Mouse (Mus musculus) liver, embryonic 12.5 days (tissue): ENCODE measurements around the gene Ets1. TPM values are rescaled to one million over a fixed set of nuclear protein-coding genes. Genes with fewer than 3 reads are reported as not detected.

Source experiments
- ATAC-seq: fragments of 200-750 bp; cut with Nextera tagmentation; 2 replicates; pipeline ENCODE4 v1.8.0; 2017; ENCODE audit warnings: moderate number of reproducible peaks, mild to moderate bottlenecking, moderate library complexity
- H3K27ac ChIP-seq: fragments of 300-500 bp; sonication (generic); 2 replicates; pipeline ENCODE4 v1.5.1; 2016; ENCODE audit warnings: mild to moderate bottlenecking
- H3K27me3 ChIP-seq: fragments of 300-500 bp; sonication (generic); replicated peaks from 2 replicates; pipeline ENCODE4 v1.6.1; 2016; ENCODE audit warnings: mild to moderate bottlenecking, moderate library complexity
- H3K36me3 ChIP-seq: fragments of 300-500 bp; sonication (generic); 2 replicates; pipeline ENCODE4 v1.6.1; 2016; ENCODE audit warnings: mild to moderate bottlenecking, moderate library complexity
- H3K4me1 ChIP-seq: fragments of 300-500 bp; sonication (generic); 2 replicates; pipeline ENCODE4 v1.6.1; 2016
- H3K4me2 ChIP-seq: fragments of 300-500 bp; sonication (generic); 2 replicates; pipeline ENCODE4 v1.6.1; 2016; ENCODE audit warnings: mild to moderate bottlenecking, moderate library complexity
- H3K4me3 ChIP-seq: fragments of 300-500 bp; sonication (generic); 2 replicates; pipeline ENCODE4 v1.5.1; 2016; ENCODE audit warnings: mild to moderate bottlenecking, moderate library complexity
- H3K9ac ChIP-seq: fragments of 300-500 bp; sonication (generic); 2 replicates; pipeline ENCODE4 v1.6.1; 2016; ENCODE audit warnings: mild to moderate bottlenecking, moderate library complexity
- H3K9me3 ChIP-seq: fragments of 300-500 bp; sonication (generic); replicated peaks from 2 replicates; pipeline ENCODE4 v1.6.1; 2016; ENCODE audit warnings: mild to moderate bottlenecking, moderate library complexity
- WGBS: fragments of 180-500 bp; shearing (Covaris S2); methylation state at CpG from one replicate; pipeline ENCODE4 v1.1.7; 2016; ENCODE audit not compliant: insufficient replicate concordance; 5-methylcytosine and 5-hydroxymethylcytosine counted together
- polyA plus RNA-seq: library from polyadenylated mRNA; unstranded; fragments of >200 nt; fragmentation: Nextera tagmentation; extraction: Ambion mirVana; gene quantifications from 2 replicates; pipeline ENCODE4 v1.2.1, GENCODE M21; 2016

Gene Ets1
- polyA plus RNA-seq, 1 experiment from 2014 or later, result 24.2 TPM

DNA sequence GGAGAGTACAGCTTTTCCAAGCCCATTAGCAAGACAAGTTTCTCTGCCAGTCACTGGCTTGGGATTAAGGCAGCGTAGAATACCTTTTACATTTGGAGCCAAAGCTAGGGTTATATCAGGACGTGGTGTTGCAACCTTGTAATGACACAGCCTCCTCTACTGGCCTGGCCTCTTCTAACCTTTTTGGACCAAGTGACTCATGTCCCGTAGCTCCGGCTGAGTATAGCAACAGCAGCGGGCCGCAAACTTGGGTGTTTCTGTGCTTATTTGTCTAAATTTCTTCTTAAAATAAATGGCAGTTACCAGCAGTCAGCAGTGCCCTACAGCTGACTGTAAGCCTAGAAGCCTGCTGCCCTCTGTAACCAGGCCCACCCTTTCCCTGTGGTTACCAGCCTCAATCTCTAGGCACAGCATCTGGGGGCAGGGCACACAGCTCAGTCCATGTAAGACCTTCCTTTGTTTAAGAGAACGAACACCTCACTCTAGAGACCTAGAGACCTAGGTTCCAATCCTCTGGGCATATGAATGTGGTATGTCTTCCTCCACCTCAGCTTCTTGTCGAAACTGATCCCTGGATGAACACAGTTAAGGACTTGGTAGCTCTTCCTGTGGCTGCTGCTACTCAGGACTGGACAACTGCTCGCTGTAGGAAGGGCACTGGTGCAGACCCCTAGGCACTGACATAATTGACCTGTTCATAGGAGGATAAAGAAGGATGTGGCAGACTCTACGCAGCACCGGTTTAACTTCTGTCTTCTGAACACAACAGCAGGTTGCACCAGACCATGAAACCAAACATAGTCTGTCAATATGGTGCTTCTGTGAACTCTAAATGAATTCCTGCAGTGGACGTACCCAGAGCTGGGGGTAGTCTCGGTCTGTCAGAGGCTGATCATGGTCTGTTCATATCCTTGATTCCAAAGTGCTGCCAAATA, 94.9 kb downstream of the Ets1 start:
- no peaks in the 10 kb centered on the region for H3K9me3 ChIP-seq
- H3K9ac ChIP-seq, result no peak overlapping the region
- H3K4me1 ChIP-seq, result peaks cover 16% of the 10 kb centered on the region; the same call in 1 of the 2 replicates
- H3K27ac ChIP-seq, result no peak overlapping the region
- WGBS, result 70% methylated on average over 13 of the region's 13 CpGs
- no peak overlapping the region for H3K4me3 ChIP-seq
- no peak overlapping the region for H3K4me2 ChIP-seq
- no peaks in the 10 kb centered on the region for H3K27me3 ChIP-seq
- H3K36me3 ChIP-seq, result peaks cover 7% of the 10 kb centered on the region; the same call in 1 of the 2 replicates
- no peak for ATAC-seq

DNA sequence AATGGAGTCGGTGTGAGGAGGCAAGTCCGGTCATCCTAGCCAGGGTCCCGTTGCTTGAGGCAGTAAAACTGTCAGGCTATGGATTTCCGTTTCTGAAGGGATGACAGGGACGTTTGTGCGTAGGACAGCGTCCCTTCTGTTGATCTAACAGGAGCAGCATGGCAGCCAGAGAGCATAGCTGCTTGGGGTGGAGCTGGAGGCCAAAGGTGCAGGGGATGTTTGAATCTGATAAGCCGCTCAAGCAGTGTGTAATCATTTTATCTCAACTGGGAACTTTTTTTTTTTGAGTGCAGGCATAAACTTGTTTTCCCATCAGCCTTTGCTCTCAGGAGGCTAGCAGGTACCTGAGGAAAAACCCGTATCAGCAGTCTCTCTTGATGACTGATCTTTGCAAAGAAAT, 95.8 kb downstream of the Ets1 start:
- Histone ChIP-seq H3K4me3 (no peak overlapping the region), H3K9me3 (no peaks in the 10 kb centered on the region), H3K27me3 (no peaks in the 10 kb centered on the region), H3K9ac (no peak overlapping the region), H3K4me1 (peaks cover 16% of the 10 kb centered on the region; the same call in 1 of the 2 replicates), H3K36me3 (peaks cover 7% of the 10 kb centered on the region; the same call in 1 of the 2 replicates), H3K27ac (no peak overlapping the region), H3K4me2 (no peak overlapping the region)
- 51% methylated on average over 9 of the region's 9 CpGs for WGBS
- no peak for ATAC-seq

DNA sequence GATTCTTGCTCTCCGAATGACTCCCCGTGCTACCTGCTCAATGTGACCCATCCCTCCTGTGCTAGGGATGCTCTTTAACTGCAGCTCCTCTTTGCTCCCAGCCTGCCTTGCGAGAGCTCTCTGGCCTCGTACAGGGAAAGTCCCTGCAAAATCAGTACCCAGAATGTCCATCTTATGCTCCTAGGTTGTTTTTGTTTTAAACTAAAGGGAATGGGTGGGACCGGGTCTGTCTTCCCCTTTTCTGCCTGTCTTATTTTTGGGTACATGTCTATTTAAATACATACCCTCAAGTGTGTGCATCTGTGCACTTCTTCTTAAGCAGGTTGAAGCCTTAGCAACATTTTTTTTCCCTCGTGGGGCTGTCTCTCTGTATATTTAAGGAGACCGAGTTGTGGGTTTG, 99.0 kb downstream of the Ets1 start:
- Histone ChIP-seq H3K9ac (no peak overlapping the region), H3K4me2 (no peak overlapping the region), H3K36me3 (peaks cover 11% of the 10 kb centered on the region), H3K27me3 (no peaks in the 10 kb centered on the region), H3K4me1 (peaks cover 16% of the 10 kb centered on the region; the same call in 1 of the 2 replicates), H3K27ac (no peak overlapping the region), H3K9me3 (no peaks in the 10 kb centered on the region), H3K4me3 (no peak overlapping the region)
- WGBS, result 66% methylated on average over 7 of the region's 7 CpGs
- no peak for ATAC-seq

DNA sequence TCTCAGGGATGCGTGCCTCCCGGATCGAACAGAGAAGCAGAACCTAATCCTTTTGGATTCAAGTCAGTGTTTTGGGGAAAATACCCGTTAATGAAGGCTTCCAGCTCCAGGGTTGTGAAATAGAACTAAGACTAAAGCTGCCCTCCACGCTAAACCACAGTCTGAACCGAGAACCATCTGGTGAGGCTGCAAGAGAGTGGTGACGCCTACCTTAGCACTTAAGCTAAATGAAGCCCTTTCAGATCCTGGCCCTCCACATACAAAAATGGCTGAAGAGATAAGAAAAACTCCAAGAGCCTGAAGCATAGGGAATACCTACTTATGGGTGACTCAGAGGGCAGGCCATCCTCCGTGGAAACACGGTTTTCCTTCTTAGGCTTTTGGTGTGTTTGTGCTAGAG, 100.0 kb downstream of the Ets1 start:
- H3K4me2 ChIP-seq, result no peak overlapping the region
- peaks cover 11% of the 10 kb centered on the region; the same call in 1 of the 2 replicates for H3K4me1 ChIP-seq
- peaks cover 11% of the 10 kb centered on the region for H3K36me3 ChIP-seq
- WGBS, result 71% methylated on average over 9 of the region's 9 CpGs
- no peak overlapping the region for H3K9ac ChIP-seq
- no peak overlapping the region for H3K4me3 ChIP-seq
- H3K9me3 ChIP-seq, result no peaks in the 10 kb centered on the region
- H3K27ac ChIP-seq, result no peak overlapping the region
- H3K27me3 ChIP-seq, result no peaks in the 10 kb centered on the region
- no peak for ATAC-seq

DNA sequence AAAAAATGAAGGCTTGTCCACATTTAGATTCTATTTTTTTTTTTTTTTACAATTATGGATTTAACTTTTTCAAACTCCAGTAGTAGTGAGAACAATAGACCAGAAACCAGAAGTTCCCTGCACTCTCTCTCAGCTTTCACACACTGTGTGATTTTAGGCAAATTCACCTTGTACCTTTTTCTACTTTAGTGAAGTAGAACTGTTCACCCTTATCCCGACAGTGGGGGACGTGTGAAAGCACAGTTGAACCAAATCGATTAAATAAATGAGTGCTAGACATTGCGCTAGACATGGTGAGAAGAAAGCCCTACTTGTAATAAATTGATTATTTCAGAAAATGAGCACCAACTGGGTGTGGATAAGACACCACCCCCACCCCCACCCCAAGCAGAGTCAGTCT, 104.0 kb downstream of the Ets1 start:
- no peak overlapping the region for H3K4me3 ChIP-seq
- H3K9ac ChIP-seq, result no peak overlapping the region
- H3K4me2 ChIP-seq, result no peak overlapping the region
- H3K4me1 ChIP-seq, result no peaks in the 10 kb centered on the region
- WGBS, result 83% methylated on average over 4 of the region's 4 CpGs
- peaks cover 4% of the 10 kb centered on the region for H3K36me3 ChIP-seq
- no peaks in the 10 kb centered on the region for H3K27me3 ChIP-seq
- ATAC-seq, result no peak
- no peaks in the 10 kb centered on the region for H3K9me3 ChIP-seq
- no peak overlapping the region for H3K27ac ChIP-seq

DNA sequence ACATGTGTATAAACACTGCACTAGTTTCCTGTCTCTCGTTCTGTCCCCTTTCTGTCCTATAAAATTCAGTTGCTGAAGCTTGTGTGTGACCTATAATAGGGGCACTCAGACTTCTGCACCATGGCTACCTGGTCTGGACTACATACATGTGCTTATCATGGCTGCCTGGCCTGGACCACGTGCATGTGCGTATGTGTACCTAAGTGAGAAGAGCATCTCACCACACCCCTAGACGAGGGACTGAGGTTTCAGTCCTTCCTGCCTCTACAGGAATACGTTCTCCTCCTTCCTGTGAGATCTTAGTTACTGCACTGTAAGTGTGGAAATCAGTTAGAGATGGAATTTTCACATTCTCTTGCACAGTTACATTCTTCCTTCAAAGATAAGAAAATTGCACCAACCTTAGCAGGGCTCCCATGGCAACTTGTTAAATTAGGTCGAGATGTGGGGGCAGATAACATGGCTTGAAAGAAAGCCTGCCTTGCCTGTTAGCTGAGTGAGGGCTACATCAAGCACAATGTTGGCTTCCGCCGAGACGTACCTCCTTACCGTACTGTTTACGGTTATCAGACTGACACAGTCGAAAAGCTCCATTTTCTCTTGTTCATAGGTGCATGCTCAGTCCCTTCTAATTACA, 104.8 kb downstream of the Ets1 start:
- 62% methylated on average over 12 of the region's 12 CpGs for WGBS
- H3K9ac ChIP-seq, result no peak overlapping the region
- H3K4me3 ChIP-seq, result no peak overlapping the region
- H3K9me3 ChIP-seq, result no peaks in the 10 kb centered on the region
- no peaks in the 10 kb centered on the region for H3K4me1 ChIP-seq
- H3K27me3 ChIP-seq, result no peaks in the 10 kb centered on the region
- H3K4me2 ChIP-seq, result no peak overlapping the region
- ATAC-seq, result no peak
- H3K36me3 ChIP-seq, result peaks cover 4% of the 10 kb centered on the region
- H3K27ac ChIP-seq, result no peak overlapping the region

DNA sequence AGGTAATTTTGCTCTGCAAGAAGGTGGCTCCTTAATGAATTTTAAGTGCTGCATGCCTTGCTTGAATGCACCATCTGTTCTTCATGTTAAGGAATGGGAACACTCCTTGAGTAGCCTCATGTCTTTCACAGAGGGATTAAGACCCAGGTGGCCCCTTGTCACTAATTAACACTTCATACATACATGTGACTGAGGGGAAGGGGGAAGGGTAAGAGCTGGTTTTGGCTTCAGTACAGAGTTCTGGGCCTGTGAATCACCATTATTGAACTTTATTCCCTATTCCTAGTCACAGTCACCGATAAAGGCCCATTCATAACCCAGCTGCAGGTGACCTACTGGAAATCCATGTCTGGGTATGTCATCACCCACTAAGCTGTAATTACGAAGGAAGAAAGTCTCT, 105.7 kb downstream of the Ets1 start:
- peaks cover 4% of the 10 kb centered on the region for H3K36me3 ChIP-seq
- H3K27ac ChIP-seq, result no peak overlapping the region
- no peaks in the 10 kb centered on the region; the same call in 1 of the 2 replicates for H3K27me3 ChIP-seq
- H3K4me2 ChIP-seq, result no peak overlapping the region
- no peaks in the 10 kb centered on the region for H3K4me1 ChIP-seq
- no peaks in the 10 kb centered on the region for H3K9me3 ChIP-seq
- no peak for ATAC-seq
- WGBS, result 74% methylated on average over 2 of the region's 2 CpGs
- H3K4me3 ChIP-seq, result no peak overlapping the region
- no peak overlapping the region for H3K9ac ChIP-seq

DNA sequence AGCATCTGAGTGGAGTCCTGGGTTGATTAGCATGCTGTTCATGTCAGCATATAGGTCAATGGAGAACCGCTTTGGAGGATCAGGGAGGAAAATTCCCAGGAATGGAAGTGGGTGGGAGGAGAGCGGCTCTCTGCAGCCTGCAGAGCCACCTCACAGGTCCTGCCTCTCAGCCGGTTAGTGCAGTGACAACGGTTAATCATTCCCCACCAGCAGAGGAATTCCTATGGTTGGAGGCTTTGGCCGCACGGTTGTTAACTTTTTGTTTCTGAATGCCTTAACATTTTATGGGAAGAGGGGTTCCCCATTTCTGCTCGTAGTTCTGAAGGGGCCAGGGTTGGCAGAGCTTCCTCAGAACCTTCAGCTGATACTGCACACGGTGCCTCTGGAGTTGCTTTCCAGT, 107.1 kb downstream of the Ets1 start:
- H3K9me3 ChIP-seq, result no peaks in the 10 kb centered on the region
- no peaks in the 10 kb centered on the region for H3K4me1 ChIP-seq
- no peak overlapping the region for H3K9ac ChIP-seq
- no peak for ATAC-seq
- H3K36me3 ChIP-seq, result peaks cover 2% of the 10 kb centered on the region
- no peak overlapping the region for H3K4me3 ChIP-seq
- no peak overlapping the region for H3K4me2 ChIP-seq
- WGBS, result 60% methylated on average over 8 of the region's 8 CpGs
- H3K27ac ChIP-seq, result no peak overlapping the region
- H3K27me3 ChIP-seq, result no peaks in the 10 kb centered on the region; the same call in 1 of the 2 replicates

DNA sequence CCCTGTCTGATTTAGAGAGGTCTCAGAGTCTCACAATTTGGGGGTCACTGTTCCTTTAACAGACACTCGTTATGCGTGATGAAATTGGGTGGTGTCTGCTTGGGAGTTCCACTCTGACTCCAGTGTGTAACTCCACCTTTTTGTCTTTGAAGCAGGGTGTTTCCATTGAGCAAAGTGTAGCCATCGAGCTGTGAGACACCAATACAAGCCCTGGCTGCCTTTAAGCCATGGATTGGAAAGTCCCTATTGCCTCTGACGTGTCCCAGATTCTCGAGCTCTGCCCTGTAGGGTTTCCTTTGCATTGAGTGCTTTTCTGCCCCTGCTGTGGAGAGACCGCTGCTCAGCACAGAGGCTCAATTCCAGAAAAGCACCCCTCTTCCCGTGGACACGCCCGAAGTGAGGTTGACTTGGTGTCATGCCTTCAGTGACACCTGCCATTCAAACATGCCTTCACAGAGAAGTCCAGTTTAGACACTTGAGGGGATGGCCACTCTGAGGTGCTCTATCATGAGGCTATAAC, 107.7 kb downstream of the Ets1 start:
- no peak overlapping the region; the same call in 1 of the 2 replicates for H3K27ac ChIP-seq
- H3K4me1 ChIP-seq, result no peaks in the 10 kb centered on the region
- no peak overlapping the region for H3K4me3 ChIP-seq
- H3K9ac ChIP-seq, result no peak overlapping the region
- 70% methylated on average over 9 of the region's 9 CpGs for WGBS
- ATAC-seq, result no peak
- no peak overlapping the region for H3K4me2 ChIP-seq
- no peaks in the 10 kb centered on the region for H3K36me3 ChIP-seq
- H3K9me3 ChIP-seq, result no peaks in the 10 kb centered on the region
- H3K27me3 ChIP-seq, result no peaks in the 10 kb centered on the region; the same call in 1 of the 2 replicates

DNA sequence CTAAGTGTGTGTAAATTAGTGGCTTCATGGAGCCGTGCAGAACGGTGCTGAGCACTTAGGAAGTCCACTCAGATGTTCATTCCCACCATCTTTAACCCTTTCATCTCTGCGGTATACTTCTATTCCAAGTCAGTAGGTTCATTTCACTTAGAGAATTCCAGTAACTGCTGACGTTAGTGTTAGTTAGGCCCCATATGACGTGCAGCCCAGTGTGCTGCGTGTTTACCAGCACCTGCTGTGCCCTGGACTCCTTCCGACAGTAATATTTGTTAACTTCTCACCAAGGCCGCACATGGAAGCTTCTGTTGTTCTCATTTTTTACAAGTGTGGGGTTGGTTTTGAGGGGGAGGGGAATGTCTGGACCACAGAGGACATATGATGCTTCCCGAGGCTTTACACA, 108.3 kb downstream of the Ets1 start:
- Histone ChIP-seq H3K9me3 (no peaks in the 10 kb centered on the region), H3K4me3 (no peak overlapping the region), H3K4me2 (no peak overlapping the region), H3K9ac (no peak overlapping the region), H3K27ac (no peak overlapping the region; the same call in 1 of the 2 replicates), H3K4me1 (no peaks in the 10 kb centered on the region), H3K27me3 (no peaks in the 10 kb centered on the region; the same call in 1 of the 2 replicates), H3K36me3 (no peaks in the 10 kb centered on the region)
- WGBS, result 64% methylated on average over 9 of the region's 9 CpGs
- no peak for ATAC-seq

DNA sequence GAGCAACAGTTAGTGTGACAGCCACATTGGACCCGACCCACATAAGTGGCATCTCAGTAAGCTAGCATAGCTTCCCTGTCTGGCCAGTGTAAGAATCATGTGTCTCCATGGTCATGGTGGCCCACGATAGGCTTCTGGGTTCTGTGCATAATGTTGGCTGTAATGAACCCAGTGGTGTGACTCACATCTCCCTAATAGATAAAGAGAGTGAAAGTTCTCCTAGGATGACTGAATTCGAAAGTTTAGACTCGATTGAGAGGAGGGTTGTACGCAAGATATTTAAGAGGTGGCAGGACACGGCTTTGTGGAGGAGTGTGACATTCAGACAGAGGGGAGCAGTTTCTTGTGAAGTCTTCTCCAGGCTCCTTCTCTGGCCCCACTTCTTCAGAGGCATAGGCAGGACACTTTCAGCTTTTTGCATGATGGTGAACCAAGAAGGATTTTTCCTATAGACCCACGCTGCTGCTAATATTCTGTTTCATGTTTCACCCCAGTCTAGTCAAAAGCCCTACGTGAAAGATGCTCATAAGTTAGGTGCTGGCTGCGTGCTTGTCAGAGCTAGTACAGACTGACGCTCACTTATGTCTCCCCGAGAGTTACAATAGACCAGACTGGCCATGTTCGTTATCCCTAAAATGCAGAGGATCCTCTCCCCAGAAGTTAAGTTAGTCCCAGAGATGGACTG, 109.2 kb downstream of the Ets1 start:
- 72% methylated on average over 12 of the region's 12 CpGs for WGBS
- Histone ChIP-seq H3K9me3 (no peaks in the 10 kb centered on the region), H3K4me2 (no peak overlapping the region), H3K27ac (no peak overlapping the region), H3K36me3 (no peaks in the 10 kb centered on the region), H3K4me3 (no peak overlapping the region), H3K4me1 (no peaks in the 10 kb centered on the region), H3K27me3 (no peaks in the 10 kb centered on the region; the same call in 1 of the 2 replicates), H3K9ac (no peak overlapping the region)
- no peak for ATAC-seq
